Mouse (Mus musculus): ENCODE measurements at regions not wholly inside any gene's neighbourhood (a gene's known extent, or its start where the extent isn't known, plus 50 kb on each side); places are given as distances from the start of the nearest gene placed in this dataset.
"Not testable (repeated sequence)": the region's sequence is repeated elsewhere in the genome, so short reads cannot be mapped to it uniquely, and the experiment has no call there.

DNA sequence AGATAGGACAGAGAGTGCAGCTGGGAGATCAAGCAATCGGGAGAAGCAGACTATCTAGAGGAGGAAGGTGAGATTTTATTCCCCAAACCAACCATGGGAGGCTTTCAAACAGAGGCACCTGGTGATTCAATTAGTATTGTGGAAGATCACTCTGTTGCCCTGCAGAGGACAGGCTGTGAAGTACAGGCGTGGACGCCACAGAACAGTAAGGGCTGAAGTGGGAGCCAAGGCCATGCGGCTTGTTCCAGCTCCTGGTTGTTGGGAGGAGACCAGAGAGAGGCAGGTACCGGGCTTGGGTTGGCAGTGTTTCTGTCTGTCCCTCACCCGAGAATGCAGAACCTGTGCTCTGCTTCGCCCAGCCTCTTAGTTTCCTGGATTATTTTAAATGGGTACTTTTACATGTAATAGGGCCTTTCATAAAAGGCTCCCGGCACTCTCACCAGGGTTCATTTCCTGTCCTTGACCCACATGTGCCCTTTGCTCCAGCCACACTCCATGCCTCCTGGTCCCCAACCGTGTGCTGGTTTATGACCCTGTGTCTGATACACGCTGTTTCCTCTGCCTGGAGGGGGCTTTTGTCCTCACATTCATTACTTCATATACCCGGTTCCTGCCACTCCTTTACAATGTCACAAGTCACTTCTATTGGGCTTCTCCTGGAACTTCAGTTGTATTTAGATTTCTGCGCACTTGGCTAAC lies 58.3 kb downstream of the Vcpkmt start:
- DNase-seq (ENCODE audit: low read depth, low spot score), result no peak

DNA sequence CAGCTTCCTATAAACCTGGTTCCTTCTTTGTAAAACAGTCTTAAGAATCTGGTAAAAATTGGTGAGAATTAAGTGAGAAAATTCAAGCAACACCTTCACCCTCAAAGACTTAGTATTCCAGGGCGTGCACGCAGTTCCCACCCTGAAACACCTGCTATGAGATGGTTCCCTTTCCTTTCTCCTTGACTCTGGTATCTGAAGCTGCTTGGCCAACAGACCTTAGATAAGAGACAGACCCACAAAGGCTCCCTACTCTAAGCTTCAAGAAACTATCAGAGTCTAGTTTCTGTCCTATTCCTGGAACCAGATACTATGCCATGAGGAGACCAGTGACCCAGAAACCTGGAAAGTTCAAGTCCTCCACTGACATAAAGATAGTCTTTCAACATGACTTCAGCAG lies 63.0 kb downstream of the Vcpkmt start:
- no peak for DNase-seq (ENCODE audit: low read depth, low spot score)

DNA sequence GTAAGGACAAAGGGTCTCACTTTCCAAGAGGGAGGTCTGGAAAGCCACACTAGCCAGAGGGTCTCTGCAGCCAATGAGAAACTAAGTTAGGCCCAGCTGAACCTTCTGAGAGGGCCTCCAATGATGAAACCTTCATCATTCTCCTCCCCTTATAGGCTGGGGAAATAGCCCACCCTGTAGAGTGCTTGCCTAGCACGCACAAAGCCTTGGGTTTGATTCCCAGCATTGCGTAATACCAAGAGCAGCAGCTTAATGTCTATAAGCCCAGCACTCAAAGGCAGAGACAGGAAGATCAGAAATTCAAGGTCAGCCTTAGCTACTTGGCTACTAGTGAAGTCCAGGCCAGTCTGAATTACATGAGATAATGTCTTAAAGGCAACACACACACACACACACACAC lies 63.8 kb downstream of the Vcpkmt start:
- DNase-seq (ENCODE audit: low read depth, low spot score), result no peak

DNA sequence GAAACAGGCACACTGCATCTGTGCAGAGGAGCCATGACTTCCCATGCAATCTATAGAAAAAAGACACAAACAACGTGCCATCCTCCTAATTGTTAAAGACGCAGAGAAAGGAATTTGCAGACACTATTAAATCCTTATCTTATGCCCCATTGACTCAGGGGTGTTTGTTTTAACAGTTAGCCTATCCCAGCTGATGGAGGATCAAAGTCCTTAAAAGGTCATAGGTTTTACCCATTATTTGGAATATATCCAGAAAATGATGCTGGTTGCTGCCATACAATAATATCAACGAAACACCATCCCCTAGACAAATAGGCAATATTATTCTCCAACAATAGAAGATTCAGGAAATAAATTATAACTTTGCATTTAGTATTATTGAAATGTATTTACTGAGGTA lies 65.2 kb downstream of the Vcpkmt start:
- no peak for DNase-seq (ENCODE audit: low read depth, low spot score)

- no peak for DNase-seq (ENCODE audit: low read depth, low spot score)
Measured at GRCm38 (mm10) chr12:69516314-69516916, 66.4 kb downstream of the Vcpkmt start.

GRCm38 (mm10) chr12:69515850-69516249 lies 67.0 kb downstream of the Vcpkmt start:
- no peak for DNase-seq (ENCODE audit: low read depth, low spot score)

DNA sequence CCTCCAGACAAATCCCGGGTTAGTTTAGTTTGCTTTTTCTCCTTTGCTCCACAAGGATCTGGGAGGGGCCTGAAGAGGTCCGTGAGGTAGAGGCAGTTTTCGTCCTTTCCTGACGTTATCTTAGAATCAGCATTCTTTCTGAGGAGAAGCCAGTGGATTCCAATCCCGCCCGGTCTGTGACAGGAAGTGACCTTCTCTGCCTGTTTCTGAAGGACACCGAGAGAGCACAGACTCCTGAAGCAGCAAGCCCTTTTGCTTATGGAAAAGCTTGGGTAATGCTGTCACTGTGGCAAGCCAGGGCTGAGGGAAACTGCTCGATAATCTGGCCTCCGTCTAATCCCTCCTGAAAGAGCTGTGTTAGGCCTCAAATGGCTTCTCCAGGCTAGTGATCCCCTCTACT lies 67.7 kb downstream of the Vcpkmt start:
- peak; percentile 46 for DNase-seq (ENCODE audit: low read depth, low spot score)

GRCm38 (mm10) chr12:69513166-69513565 lies 69.7 kb downstream of the Vcpkmt start:
- DNase-seq (ENCODE audit: low read depth, low spot score), result no peak

DNA sequence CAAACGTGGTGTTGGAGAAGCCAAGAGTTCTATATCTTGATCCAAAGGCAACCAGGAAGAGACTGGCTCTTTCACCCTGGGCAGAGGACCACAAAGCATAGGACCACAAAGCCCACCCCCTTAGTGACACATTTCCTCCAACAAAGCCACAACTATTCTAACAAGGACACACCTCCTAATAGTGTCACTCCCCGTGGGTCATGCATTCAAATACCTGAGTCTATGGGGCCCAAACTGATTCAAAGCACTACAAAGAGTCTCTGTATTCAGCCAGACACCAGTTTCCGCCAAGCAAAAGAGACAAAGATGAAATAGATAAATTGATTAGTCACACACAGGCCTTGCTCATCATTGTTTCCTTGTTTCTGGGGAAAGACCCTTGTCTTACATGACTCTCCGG lies 72.1 kb downstream of the Vcpkmt start:
- DNase-seq (ENCODE audit: low read depth, low spot score), result no peak

DNA sequence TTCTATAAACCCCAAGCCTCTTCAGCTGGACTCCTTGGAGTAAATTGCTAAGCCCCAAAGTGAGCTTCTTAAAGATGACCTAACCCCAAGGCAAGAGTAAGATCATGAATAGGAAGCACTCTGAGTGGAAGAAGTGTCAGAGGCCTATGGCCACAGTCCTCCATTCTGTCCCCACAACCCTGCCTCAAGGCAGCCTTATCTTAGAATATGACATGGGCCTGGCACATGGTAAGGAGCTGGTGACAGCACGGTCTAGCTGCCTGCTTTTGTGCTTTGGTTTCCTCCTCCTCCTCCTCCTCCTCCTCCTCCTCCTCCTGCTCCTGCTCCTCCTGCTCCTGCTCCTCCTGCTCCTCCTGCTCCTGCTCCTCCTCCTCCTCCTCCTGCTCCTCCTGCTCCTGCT lies 73.6 kb downstream of the Vcpkmt start:
- not testable (repeated sequence) for DNase-seq (ENCODE audit: low read depth, low spot score)

DNA sequence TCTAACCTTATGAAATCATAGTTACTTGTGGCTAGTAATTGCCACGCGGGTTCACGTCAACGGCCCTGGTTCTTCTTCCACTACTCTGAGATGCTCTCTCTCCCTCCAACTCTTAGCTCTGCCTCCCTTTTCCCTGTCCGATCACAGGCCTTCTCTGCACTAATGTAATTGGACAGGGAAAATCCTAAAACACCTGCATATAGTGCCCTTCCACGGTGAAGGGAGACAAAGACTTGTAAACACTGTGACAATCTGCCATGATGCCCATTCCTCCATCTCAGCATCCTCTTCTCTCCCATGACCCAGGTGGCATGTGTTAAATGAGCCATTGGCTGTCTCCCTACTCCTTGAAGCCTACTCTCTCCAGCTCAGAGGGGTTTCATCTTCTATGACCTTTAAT lies 74.9 kb downstream of the Vcpkmt start:
- no peak for DNase-seq (ENCODE audit: low read depth, low spot score)

GRCm38 (mm10) chr12:69507333-69507732 lies 75.5 kb downstream of the Vcpkmt start:
- no peak for DNase-seq (ENCODE audit: low read depth, low spot score)

GRCm38 (mm10) chr12:69502706-69503070 lies 80.1 kb downstream of the Vcpkmt start:
- no peak for DNase-seq (ENCODE audit: low read depth, low spot score)

GRCm38 (mm10) chr12:69501783-69502705 lies 80.8 kb downstream of the Vcpkmt start:
- DNase-seq (ENCODE audit: low read depth, low spot score), result peak; percentile 43

DNA sequence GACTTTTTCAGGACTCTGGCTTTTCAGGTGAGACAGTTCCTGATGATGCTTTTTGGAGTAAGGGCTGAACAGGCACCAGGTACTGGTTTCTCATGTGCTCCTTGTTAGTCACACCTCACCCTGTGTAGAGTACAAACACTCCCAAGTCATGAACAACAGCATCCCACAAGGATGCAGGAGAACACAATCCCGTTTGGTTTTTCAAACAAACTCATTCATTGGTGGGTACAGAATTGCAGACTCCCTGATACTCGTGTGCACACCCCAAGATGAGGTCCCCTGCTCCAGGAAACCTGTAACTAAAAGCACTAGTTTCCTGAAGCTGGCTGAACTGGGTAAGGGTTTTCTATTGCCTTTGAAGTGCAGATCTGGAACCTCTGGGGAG lies 81.5 kb downstream of the Vcpkmt start:
- no peak for DNase-seq (ENCODE audit: low read depth, low spot score)

GRCm38 (mm10) chr12:69500600-69501345 lies 82.1 kb downstream of the Vcpkmt start:
- DNase-seq (ENCODE audit: low read depth, low spot score), result peak; percentile 32

GRCm38 (mm10) chr12:69497121-69497520 lies 85.7 kb downstream of the Vcpkmt start:
- DNase-seq (ENCODE audit: low read depth, low spot score), result no peak

GRCm38 (mm10) chr12:69496341-69496904 lies 86.4 kb downstream of the Vcpkmt start:
- DNase-seq (ENCODE audit: low read depth, low spot score), result no peak

DNA sequence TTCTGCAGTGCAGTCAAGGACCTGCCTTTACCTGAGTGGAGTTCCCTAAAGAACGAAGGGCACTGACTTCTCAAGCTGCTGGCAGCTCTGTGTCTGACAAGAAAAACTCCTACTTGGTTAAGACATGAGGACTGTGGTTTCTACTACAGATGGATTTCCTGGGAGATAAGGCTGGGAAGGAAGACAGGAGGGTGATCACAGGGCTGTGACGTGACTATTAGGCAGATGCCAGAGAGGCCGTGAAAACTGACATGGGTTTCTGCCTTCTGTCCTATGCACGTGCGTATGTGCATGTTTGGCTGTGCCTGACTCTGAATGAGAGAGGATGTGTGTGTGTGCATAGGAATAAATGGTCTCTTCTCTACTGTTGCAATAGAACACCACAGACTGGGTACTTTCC lies 87.1 kb downstream of the Vcpkmt start:
- no peak for DNase-seq (ENCODE audit: low read depth, low spot score)

DNA sequence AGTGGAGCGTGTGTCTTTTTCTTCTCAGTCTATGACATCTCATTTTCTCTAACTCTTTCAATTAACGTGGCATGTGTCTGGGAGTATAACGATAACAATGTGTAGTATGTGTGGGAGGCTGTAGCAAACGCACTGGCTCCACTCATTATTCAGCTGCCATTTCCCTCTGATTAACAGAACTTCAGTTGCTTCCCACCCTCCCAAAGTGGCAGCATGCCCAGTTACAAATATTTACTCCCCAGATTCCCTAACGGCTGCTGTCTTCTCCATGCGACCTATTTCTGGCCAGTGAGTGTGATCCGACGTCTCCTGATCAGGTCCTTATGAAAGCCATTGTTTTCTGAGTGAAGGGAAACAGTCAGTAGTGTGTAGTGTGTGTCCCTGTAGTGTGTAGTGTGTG lies 88.2 kb downstream of the Vcpkmt start:
- DNase-seq (ENCODE audit: low read depth, low spot score), result no peak

GRCm38 (mm10) chr12:69489686-69490085 lies 93.1 kb downstream of the Vcpkmt start:
- peak; percentile 18 for DNase-seq (ENCODE audit: low read depth, low spot score)

DNA sequence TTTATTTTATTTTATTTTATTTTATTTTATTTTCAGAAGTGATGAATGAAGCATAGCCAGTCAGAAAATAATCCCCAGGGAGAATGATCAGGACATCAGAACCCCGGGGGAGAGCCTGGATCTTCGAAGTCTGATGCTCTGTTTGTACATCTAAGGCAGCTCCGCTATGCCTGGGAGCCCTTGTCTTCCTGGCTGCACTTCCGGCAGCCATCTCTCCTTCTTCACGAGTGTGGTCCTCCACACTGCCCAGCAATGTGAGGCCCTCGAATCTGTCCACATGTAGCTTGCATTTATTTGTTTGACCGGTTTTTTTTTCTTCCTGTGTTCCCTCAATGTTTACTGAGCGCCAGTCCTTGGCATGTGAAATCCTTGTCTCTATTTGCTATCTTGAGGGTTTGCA lies 95.9 kb downstream of the Vcpkmt start:
- no peak for DNase-seq (ENCODE audit: low read depth, low spot score)
